Mouse (Mus musculus): ENCODE measurements around the gene Ppia.

DNA sequence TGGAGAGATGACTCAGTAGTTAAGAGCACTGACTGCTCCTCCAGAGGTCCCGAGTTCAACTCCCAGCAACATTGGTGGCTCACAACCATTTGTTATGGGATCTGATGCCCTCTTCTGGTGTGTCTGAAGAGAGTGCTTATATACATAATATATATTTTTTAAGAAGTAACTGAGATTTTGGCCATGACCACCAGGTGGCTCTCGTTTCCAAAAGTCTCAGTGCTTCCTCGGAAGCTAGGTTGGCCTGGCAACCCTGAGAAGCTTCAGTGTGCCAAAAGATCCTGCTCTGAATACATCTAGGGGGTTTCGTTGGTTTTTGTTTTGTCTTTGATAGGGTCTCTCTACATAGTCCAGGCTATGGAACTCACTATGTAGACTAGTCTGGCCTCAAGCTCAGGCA, 49.9 kb downstream of the Ppia start:
- TF ChIP-seq CTCF (IDR thresholded peaks at IDR 0.05; ENCODE audit: low read depth, low read length) (no peak), POLR2AphosphoS5 (IDR thresholded peaks at IDR 0.05; ENCODE audit: insufficient replicate concordance, low read depth, low read length) (no peak), GATA1 (IDR thresholded peaks at IDR 0.05; ENCODE audit: borderline replicate concordance, low read length) (no peak)

Data from G1E (cell line).